Mouse (Mus musculus) urinary bladder, postnatal 36 days (tissue): ENCODE results near the gene Amz1.

Experiments
- DNase-seq, 2 experiments: peaks; one replicate each; pipeline ENCODE4 v3.0.0; 2022; ENCODE audit warnings: low spot score in 2 of 2, mixed read lengths in 1 of 2

Gene Amz1

GRCm38 (mm10) chr5:140767704-140768141, 43.8 kb downstream of the Amz1 start:
- DNase-seq = peak; percentile 36 to 71

- no peak for DNase-seq
Measured at GRCm38 (mm10) chr5:140768333-140768732, 44.4 kb downstream of the Amz1 start.

- no peak for DNase-seq
Measured at GRCm38 (mm10) chr5:140771612-140772011, 47.7 kb downstream of the Amz1 start.

GRCm38 (mm10) chr5:140772158-140772557, 48.2 kb downstream of the Amz1 start:
- DNase-seq = no peak

- DNase-seq = no peak
Measured at GRCm38 (mm10) chr5:140775111-140775510, 51.2 kb downstream of the Amz1 start.

- DNase-seq = no peak
Measured at GRCm38 (mm10) chr5:140776968-140777367, 53.0 kb downstream of the Amz1 start.

- DNase-seq = no peak
Measured at GRCm38 (mm10) chr5:140781122-140781521, 57.2 kb downstream of the Amz1 start.

- no peak for DNase-seq
Measured at GRCm38 (mm10) chr5:140781886-140782572, 58.1 kb downstream of the Amz1 start.

GRCm38 (mm10) chr5:140783577-140783976, 59.6 kb downstream of the Amz1 start:
- DNase-seq = no peak

- no peak for DNase-seq
Measured at GRCm38 (mm10) chr5:140784288-140784687, 60.4 kb downstream of the Amz1 start.

- DNase-seq = no peak
Measured at GRCm38 (mm10) chr5:140785240-140785872, 61.4 kb downstream of the Amz1 start.

GRCm38 (mm10) chr5:140789561-140789960, 65.6 kb downstream of the Amz1 start:
- DNase-seq = no peak

GRCm38 (mm10) chr5:140790392-140790791, 66.5 kb downstream of the Amz1 start:
- no peak for DNase-seq

- DNase-seq = peak; percentile 54 to 57
Measured at GRCm38 (mm10) chr5:140790937-140791877, 67.3 kb downstream of the Amz1 start.

GRCm38 (mm10) chr5:140792233-140792632, 68.3 kb downstream of the Amz1 start:
- DNase-seq = no peak

GRCm38 (mm10) chr5:140794753-140795152, 70.8 kb downstream of the Amz1 start:
- no peak for DNase-seq

- no peak for DNase-seq
Measured at GRCm38 (mm10) chr5:140795176-140795575, 71.2 kb downstream of the Amz1 start.

GRCm38 (mm10) chr5:140796051-140796450, 72.1 kb downstream of the Amz1 start:
- DNase-seq = no peak

- DNase-seq = peak in 1 of 2 experiments; percentile 55
Measured at GRCm38 (mm10) chr5:140798158-140798557, 74.2 kb downstream of the Amz1 start.

- DNase-seq = no peak
Measured at GRCm38 (mm10) chr5:140798775-140799174, 74.8 kb downstream of the Amz1 start.

GRCm38 (mm10) chr5:140799190-140799589, 75.3 kb downstream of the Amz1 start:
- no peak for DNase-seq

- no peak for DNase-seq
Measured at GRCm38 (mm10) chr5:140800288-140800923, 76.5 kb downstream of the Amz1 start.
